Mouse (Mus musculus) megakaryocyte-erythroid progenitor cell, adult 5-6 weeks (primary cell): ENCODE results near the gene Sec31a. TPM values are rescaled to one million over a fixed set of nuclear protein-coding genes. Genes with fewer than 3 reads are reported as not detected.

Experiments used
- ATAC-seq: replicated peaks from 2 replicates; pipeline ENCODE4 v1.8.0; 2016; ENCODE audit warnings: mild to moderate bottlenecking, inconsistent platforms; ENCODE audit not compliant: severe bottlenecking, poor library complexity, low FRiP score, low TSS enrichment
- total RNA-seq, 2 experiments: library from RNA; stranded (forward) in 1 of 2; stranded (reverse) in 1 of 2; fragments of 200-1000, 215-1000 nt in 1 of 2; fragments of >200 nt in 1 of 2; fragmentation: Nextera tagmentation in 1 of 2; gene quantifications; 2 replicates each; pipeline ENCODE4 v1.2.3; 2014 to 2017

The Sec31a gene
- total RNA-seq, 2 experiments from 2014 or later, result 121 TPM

DNA sequence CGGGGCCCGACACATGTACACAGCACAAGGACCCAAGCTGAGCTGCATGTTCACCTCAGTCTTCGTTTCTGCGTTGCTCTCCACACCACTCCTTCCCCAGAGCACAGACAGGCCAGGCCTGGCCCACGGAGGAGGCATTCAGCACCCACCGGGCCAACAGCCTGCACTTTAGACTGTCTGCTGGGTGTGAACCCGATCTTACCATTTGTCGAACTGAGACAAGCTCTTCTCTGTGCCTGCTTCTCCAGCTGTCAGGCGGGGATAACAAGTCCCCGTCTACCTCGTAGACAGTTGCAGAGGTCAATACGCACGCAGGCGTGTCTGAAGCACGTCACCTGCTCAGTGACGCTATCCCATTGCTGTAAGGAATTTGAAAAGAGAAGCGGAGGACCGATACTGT lies 99.0 kb downstream of the Sec31a start:
- no peak for ATAC-seq

DNA sequence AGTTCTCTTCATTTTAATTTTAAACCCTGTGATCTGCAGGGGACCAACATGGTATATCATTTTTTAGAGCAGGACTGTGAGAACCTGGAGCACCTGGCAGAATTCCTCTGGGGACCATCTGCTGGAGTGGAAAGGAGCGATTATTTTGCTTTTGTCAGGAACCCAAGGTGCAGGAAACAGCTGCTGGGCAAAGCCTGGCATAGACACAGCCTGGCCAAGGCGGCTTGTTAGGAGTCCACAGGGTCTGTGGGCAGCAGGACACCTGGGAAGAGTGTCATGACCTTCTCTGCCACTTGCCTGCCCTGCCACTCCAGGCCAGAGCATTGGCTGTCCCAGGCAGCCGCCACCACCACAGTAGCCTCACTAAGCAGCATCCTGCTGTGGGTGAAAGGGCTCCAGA lies 100.4 kb downstream of the Sec31a start:
- ATAC-seq, result no peak

DNA sequence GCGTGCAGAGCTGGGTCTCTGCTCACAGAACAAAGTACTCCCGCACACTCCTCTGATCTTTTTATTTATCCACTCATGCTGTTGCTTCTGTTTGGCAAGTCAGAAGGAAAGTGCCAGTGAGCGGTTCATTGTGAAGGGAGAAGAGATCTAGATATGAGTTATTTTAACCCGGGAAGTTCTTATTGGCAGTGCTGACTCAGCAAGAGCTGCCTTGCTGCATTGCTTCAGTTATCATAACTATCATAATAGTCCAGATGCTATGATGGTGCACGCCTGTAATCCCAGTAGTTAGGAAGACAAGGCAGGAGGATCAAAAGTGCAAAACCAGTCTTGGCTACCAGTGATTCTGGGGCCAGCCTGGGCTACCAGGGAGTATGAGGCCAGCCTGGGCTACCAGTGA lies 103.6 kb downstream of the Sec31a start:
- no peak for ATAC-seq

Other genes starting within 250 kb of the Sec31a start
- gene Lin54, start 84.4 kb upstream of the Sec31a start, total RNA-seq (2014; fragmentation: Nextera tagmentation), result 40.5 and 45.3 TPM in 2 replicates
- gene Lin54, start 84.4 kb upstream of the Sec31a start, total RNA-seq (2017), result 32.1 and 56.5 TPM in 2 replicates
- gene Cops4, start 102.1 kb upstream of the Sec31a start, total RNA-seq (2014; fragmentation: Nextera tagmentation), result 86.0 and 93.6 TPM in 2 replicates
- 186 and 187 TPM in 2 replicates for gene Cops4, start 102.1 kb upstream of the Sec31a start, total RNA-seq (2017)
- 205 and 254 TPM in 2 replicates for gene Plac8, start 156.0 kb upstream of the Sec31a start, total RNA-seq (2014; fragmentation: Nextera tagmentation)
- 198 and 535 TPM in 2 replicates for gene Plac8, start 156.0 kb upstream of the Sec31a start, total RNA-seq (2017)